Mouse (Mus musculus) gastrocnemius, postnatal 25 days (tissue): ENCODE results near the gene Tnfrsf19. TPM values are rescaled to one million over a fixed set of nuclear protein-coding genes. Genes with fewer than 3 reads are reported as not detected.

ENCODE experiments used
- DNase-seq: peaks from one replicate; pipeline ENCODE4 v3.0.0; 2022
- total RNA-seq, 2 experiments: library from RNA; stranded (reverse); gene quantifications; 1 replicate in 1 of 2; 2 replicates in 1 of 2; pipeline ENCODE4 v1.2.3; 2021

Tnfrsf19 gene
- total RNA-seq, 2 experiments from 2014 or later, result 6.1 to 8.5 TPM

DNA sequence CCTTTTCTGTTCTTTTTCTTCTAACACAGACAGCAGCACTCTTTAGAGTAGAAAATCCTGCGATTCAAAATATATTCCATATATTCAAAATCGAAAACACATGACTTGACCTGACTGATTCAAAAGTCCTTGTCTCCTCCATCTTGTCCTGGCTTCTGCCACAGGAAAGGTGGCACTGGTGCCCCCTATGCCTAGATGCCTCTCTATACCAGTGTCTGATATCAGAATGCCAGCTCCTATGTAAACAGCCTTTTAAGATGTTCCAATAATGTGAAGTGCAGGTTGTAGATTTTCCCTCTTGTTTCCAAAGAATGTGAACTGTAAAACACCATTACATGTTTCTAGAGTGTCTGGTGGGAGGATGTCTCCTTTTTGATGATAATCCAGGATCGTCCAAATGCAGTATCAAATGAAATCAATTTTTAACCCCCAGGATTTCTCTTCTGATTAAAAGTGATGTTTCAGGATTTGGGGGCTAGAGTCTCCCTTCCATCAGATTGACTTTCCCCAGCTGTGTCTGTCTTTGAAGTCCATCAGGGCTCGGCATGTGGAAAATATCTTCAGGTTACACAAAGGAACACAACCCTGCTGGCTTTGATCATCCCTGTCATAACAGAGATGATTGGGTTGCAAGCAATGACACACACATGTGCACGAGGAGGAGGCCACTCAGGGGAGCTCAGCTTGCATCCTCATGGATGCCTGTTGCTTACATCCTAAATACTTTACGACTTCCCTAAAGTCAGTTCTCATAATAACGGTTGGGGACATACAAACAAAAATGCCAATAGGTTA, 82.1 kb downstream of the Tnfrsf19 start:
- no peak for DNase-seq

DNA sequence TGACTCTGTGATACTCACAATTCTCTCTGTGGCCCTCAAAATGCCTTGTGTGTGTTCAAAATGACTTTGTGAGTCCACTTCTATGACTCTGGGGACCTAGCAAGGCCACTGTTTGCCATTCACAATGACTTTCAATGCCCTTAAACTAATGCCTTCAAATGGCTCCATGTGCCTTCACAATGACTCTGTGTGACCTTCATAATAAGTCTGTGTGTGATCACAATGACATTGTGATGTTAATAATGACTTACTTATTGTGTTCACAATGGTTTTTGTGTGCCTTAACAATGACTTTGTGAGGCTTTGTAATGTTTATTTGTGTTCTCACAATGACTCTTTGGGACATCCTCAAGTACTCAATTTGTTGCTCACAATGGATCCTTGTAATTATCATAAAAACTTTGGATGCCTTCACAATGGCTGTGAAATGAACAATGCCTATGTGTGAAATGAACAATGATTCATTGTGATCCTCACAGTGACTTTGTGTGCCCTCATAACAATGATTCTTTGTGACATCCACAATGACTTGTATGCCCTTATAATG, 88.6 kb downstream of the Tnfrsf19 start:
- DNase-seq, result no peak

DNA sequence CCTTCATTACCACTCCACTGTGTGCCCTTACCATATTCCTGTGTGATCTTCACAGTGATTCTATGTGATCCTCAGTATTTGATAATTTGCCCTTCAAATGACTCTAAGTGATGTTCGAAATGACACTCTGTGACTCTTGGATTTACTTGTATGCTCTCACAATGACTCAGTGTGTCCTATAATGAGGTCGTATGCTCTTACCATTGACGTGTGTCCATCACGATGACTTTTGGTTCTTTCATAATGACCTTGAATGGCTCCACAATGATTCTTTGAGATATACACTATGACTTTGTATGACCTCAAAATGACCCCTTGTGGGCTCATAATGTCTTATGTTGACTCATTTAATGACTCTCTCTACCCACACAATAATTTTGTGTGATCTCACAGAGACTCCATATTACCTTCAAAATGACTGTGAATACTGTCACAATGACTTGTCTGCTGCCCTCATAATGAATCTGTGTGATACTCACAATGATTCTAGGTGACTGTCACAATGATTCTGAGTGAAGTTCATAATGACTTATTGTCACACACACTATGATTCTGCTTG, 108.7 kb downstream of the Tnfrsf19 start:
- no peak for DNase-seq

DNA sequence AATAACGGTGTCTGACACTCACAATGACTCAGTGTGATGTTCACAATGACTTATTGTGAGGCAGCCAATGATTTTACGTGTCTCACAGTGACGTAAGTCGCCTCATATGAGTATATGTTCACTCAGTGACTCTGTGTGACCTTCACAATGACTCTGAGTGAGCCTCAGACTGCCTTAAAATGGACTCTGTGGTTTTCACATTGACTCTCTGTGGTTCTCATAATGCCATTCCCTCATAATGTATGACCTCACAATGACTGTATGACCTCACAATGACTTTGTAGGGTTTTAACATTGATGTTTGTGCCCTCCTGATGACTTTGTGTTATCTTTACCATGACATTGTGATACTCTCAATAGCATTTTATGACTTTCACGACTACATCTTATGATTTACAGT, 110.6 kb downstream of the Tnfrsf19 start:
- DNase-seq, result no peak

DNA sequence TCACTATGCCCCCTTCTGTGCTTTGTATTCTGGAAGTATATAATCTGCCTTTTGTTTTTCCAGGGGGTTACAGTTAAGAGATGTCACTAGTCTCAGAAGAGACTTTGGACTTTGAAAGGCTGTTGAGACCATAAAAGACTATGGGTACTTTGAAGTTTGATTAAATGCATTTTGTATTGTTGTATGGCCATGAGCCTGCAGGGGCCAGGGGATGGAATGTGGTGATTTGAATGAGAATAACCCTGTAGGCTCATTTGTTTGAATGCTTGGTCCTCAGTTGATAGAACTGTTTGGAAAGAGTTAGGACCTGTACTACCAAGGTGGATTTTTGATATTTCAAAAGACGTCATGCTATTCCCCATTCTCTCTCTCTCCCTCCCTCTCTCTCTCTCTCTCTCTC, 120.3 kb downstream of the Tnfrsf19 start:
- DNase-seq, result no peak

DNA sequence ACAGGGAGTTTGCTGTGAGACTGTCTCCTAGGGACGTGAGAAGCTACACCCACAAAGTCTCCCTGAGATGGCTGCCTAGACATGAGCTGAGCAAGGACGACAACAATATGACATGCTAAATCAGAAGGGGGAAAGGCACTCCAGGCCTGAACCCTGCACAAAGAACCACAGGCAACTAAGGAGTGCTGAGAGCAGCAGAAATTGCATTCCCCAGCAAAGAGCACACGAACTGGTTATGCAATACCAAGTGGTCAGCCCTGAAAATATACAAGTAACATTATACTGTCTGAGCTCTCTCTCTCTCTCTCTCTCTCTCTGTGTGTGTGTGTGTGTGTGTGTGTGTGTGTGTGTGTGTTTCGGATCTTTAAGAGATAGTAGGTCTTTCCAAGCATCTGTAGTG, 129.6 kb downstream of the Tnfrsf19 start:
- no peak for DNase-seq

Other genes with a start within 250 kb of the Tnfrsf19 start
- gene Sacs, start 92.0 kb upstream of the Tnfrsf19 start, total RNA-seq, result 10 to 100 TPM; 15.8 to 17.2 TPM
- gene Sgcg, start 212.0 kb upstream of the Tnfrsf19 start, total RNA-seq, result 100 to 1,000 TPM; 142 to 155 TPM